Comparison of ENCODE assay signal across 23 mouse cellular contexts in genomic region chr14:47638316-47638895, GRCm38 (mm10). TPM values are rescaled to one million over a fixed set of nuclear protein-coding genes. Genes with fewer than 3 reads are reported as not detected.
DNase-seq lines count a peak whose midpoint lies in the region; ATAC-seq and TF ChIP-seq lines count a peak whose summit lies in the region.
"Had no signal": no experiment of that assay in that cellular context is flagged by ENCODE, and none has a peak within 500 bp of the region (broad histone marks: within the 10 kb centered on the region; RNA-seq: fewer than 3 reads in every experiment).

No protein-coding gene starts in this region.

- no peak for TF ChIP-seq POLR2A in myocyte (IDR thresholded peaks at IDR 0.05; ENCODE audit: insufficient read length, low read depth)

- no peak overlapping the region for H3ac ChIP-seq in myocyte (ENCODE audit: control insufficient read depth, insufficient read length)

- no peak overlapping the region for H3K4me2 ChIP-seq in heart, embryonic 15.5 days
- peak overlapping the region; percentile 60 for H3K4me2 ChIP-seq in myocyte (ENCODE audit: low read depth)
- no peak overlapping the region for H3K4me2 ChIP-seq in lung, postnatal 0 days (replicated peaks; ENCODE audit: low read depth, low read length)
- H3K4me2 ChIP-seq: embryonic facial prominence, embryonic 13.5 days; forebrain, embryonic 13.5 days; heart, embryonic 11.5 days; hindbrain, embryonic 14.5 days; intestine, embryonic 15.5 days had no signal

- DNase-seq in heart, adult 9 months (ENCODE audit: low spot score in 2 of 2) = no peak
- DNase-seq in 416B (ENCODE audit: low read depth) (peak; percentile 70), NIH3T3 (ENCODE audit: low read depth) (peak; percentile 79)
- DNase-seq in thymus, adult 18-20 months = no peak
- no peak for DNase-seq in lung, postnatal 0 days (ENCODE audit: low spot score)
- DNase-seq: adrenal gland, postnatal 25 days; cerebellum, adult 18-20 months; cerebellum, adult 9-11 months; cerebellum, postnatal 36 days; forebrain, postnatal 0 days; gastrocnemius, postnatal 14 days; heart, postnatal 14 days; kidney, adult 2 months had no signal

- H3K79me2 ChIP-seq in myocyte (ENCODE audit: control insufficient read depth, insufficient read depth) = no peaks in the 10 kb centered on the region

- H3K4me3 ChIP-seq in heart, embryonic 15.5 days = no peak overlapping the region
- no peak overlapping the region for H3K4me3 ChIP-seq in myocyte
- H3K4me3 ChIP-seq in lung, postnatal 0 days (ENCODE audit: low read depth, low read length) = no peak overlapping the region
- H3K4me3 ChIP-seq: embryonic facial prominence, embryonic 13.5 days; forebrain, embryonic 13.5 days; hindbrain, embryonic 10.5 days; intestine, embryonic 15.5 days had no signal

- no peak for TF ChIP-seq EP300 in lung, postnatal 0 days (IDR thresholded peaks at IDR 0.05)

- H3K4me1 ChIP-seq in heart, embryonic 15.5 days (replicated peaks) = peaks cover 34% of the 10 kb centered on the region
- peaks cover 11% of the 10 kb centered on the region; the same call in 1 of the 2 replicates for H3K4me1 ChIP-seq in lung, postnatal 0 days (ENCODE audit: insufficient read depth, low read depth, low read length)
- H3K4me1 ChIP-seq: forebrain, embryonic 13.5 days; intestine, embryonic 15.5 days had no signal

- H3K27ac ChIP-seq in heart, embryonic 15.5 days = peak overlapping the region; percentile 18; the same call in 1 of the 2 replicates
- no peak overlapping the region for H3K27ac ChIP-seq in lung, postnatal 0 days (ENCODE audit: low read length)
- H3K27ac ChIP-seq: embryonic facial prominence, embryonic 13.5 days; forebrain, embryonic 13.5 days; hindbrain, embryonic 10.5 days; hindbrain, embryonic 14.5 days; intestine, embryonic 15.5 days had no signal

- H3K9me3 ChIP-seq in heart, embryonic 15.5 days (replicated peaks) = no peaks in the 10 kb centered on the region
- H3K9me3 ChIP-seq in lung, postnatal 0 days (ENCODE audit: low read length) = no peaks in the 10 kb centered on the region
- H3K9me3 ChIP-seq: embryonic facial prominence, embryonic 13.5 days; forebrain, embryonic 13.5 days; G1E; hindbrain, embryonic 10.5 days; intestine, embryonic 15.5 days had no signal

- no peak overlapping the region for H3K9ac ChIP-seq in heart, embryonic 15.5 days
- H3K9ac ChIP-seq in lung, postnatal 0 days (replicated peaks; ENCODE audit: low read depth) = no peak overlapping the region
- H3K9ac ChIP-seq: embryonic facial prominence, embryonic 13.5 days; forebrain, embryonic 13.5 days; forebrain, postnatal 0 days; hindbrain, embryonic 14.5 days; intestine, embryonic 15.5 days had no signal

- 44% methylated on average over 4 of the region's 4 CpGs for WGBS in heart, embryonic 15.5 days
- WGBS in lung, postnatal 0 days = 54% methylated on average over 4 of the region's 4 CpGs

- no peak for ATAC-seq in heart, embryonic 15.5 days (replicated peaks; ENCODE audit: insufficient number of reproducible peaks, insufficient read depth, low FRiP score, low read depth)
- ATAC-seq in lung, postnatal 0 days = no peak
- ATAC-seq: CD4-positive, CD25-positive, alpha-beta regulatory T cell, adult 4 months; forebrain, embryonic 13.5 days; forebrain, postnatal 0 days; intestine, embryonic 15.5 days had no signal

- no peaks in the 10 kb centered on the region for H3K36me3 ChIP-seq in heart, embryonic 15.5 days
- H3K36me3 ChIP-seq in myocyte (ENCODE audit: control insufficient read depth, insufficient read depth) = no peaks in the 10 kb centered on the region
- no peaks in the 10 kb centered on the region for H3K36me3 ChIP-seq in lung, postnatal 0 days (ENCODE audit: insufficient read depth, low read length)
- H3K36me3 ChIP-seq: embryonic facial prominence, embryonic 13.5 days; G1E; hindbrain, embryonic 10.5 days; intestine, embryonic 15.5 days had no signal

- TF ChIP-seq CTCF in lung, postnatal 0 days (IDR thresholded peaks at IDR 0.05) = no peak

- no peaks in the 10 kb centered on the region for H3K27me3 ChIP-seq in heart, embryonic 15.5 days
- H3K27me3 ChIP-seq in myocyte (ENCODE audit: control insufficient read depth, insufficient read depth, insufficient read length) = no peaks in the 10 kb centered on the region
- H3K27me3 ChIP-seq in lung, postnatal 0 days (replicated peaks; ENCODE audit: insufficient read depth, low read length) = no peaks in the 10 kb centered on the region
- H3K27me3 ChIP-seq: embryonic facial prominence, embryonic 13.5 days; forebrain, embryonic 13.5 days; intestine, embryonic 15.5 days had no signal

TF ChIP-seq in myocyte, 11 proteins besides CTCF, POLR2A, EP300 and RAD21:
- no peak for TF ChIP-seq USF1 (IDR thresholded peaks at IDR 0.05; ENCODE audit: low read depth)
- TF ChIP-seq POLR2AphosphoS2 (IDR thresholded peaks at IDR 0.05; ENCODE audit: insufficient read length, low read depth) = no peak
- no peak for TF ChIP-seq CEBPB (IDR thresholded peaks at IDR 0.05; ENCODE audit: insufficient read depth, poor library complexity, severe bottlenecking)
- TF ChIP-seq MAX (IDR thresholded peaks at IDR 0.05; ENCODE audit: low read depth) = no peak
- TF ChIP-seq TCF3 (IDR thresholded peaks at IDR 0.05; ENCODE audit: insufficient read length, low read depth) = no peak
- TF ChIP-seq REST (IDR thresholded peaks at IDR 0.05; ENCODE audit: insufficient read depth, insufficient read length) = no peak
- TF ChIP-seq E2F4 (IDR thresholded peaks at IDR 0.05; ENCODE audit: insufficient read depth) = no peak
- no peak for TF ChIP-seq TCF12 (IDR thresholded peaks at IDR 0.05; ENCODE audit: insufficient read depth, poor library complexity, severe bottlenecking)

RNA-seq across cellular contexts. Expression of gene Ktn1, which starts 9.8 kb away (rescaled TPM):
- polyA plus RNA-seq in heart, embryonic 15.5 days (2015; fragmentation: Nextera tagmentation; extraction: Ambion mirVana) = 55.8 and 82.7 TPM in 2 replicates
- polyA plus RNA-seq in myocyte (2012; fragmentation: generic; extraction: Trizol) = 16.8 TPM
- polyA plus RNA-seq in lung, postnatal 0 days (2015; fragmentation: Nextera tagmentation; extraction: Ambion mirVana) = 50.8 and 53.9 TPM in 2 replicates

Comparison
In these comparisons a context has a peak if more than half of its experiments do, and no peak if none do; other contexts are left out.
1. DNase-seq: peak in 416B (single experiment) and NIH3T3 (single experiment); none in heart, adult 9 months (0 of 2), thymus, adult 18-20 months (0 of 2) and lung, postnatal 0 days (single experiment).